Mouse (Mus musculus) CH12.LX (cell line): ENCODE data around the gene Mlana. TPM values are rescaled to one million over a fixed set of nuclear protein-coding genes. Genes with fewer than 3 reads are reported as not detected.

Source experiments
- DNase-seq: peaks from one replicate; pipeline ENCODE4 v3.0.0-alpha.2; 2013; ENCODE audit errors: extremely low read depth
- H3K27ac ChIP-seq: 2 replicates; pipeline ENCODE4 v1.5.1; 2012; ENCODE audit warnings: low read depth, mild to moderate bottlenecking, control low read depth, moderate library complexity; ENCODE audit not compliant: insufficient read depth
- H3K27me3 ChIP-seq: replicated peaks from 2 replicates; pipeline ENCODE3; 2012; ENCODE audit warnings: inconsistent platforms
- H3K36me3 ChIP-seq, 2 experiments: replicated peaks in 1 of 2; 2 replicates each; pipeline versions ENCODE3 to v1.6.1; 2012; ENCODE audit warnings: inconsistent platforms in 1 of 2, low read length in 1 of 2, mild to moderate bottlenecking in 1 of 2, mixed read lengths in 1 of 2, moderate library complexity in 1 of 2; ENCODE audit not compliant: control insufficient read depth in 1 of 2, insufficient read depth in 1 of 2
- H3K4me1 ChIP-seq, 2 experiments: 2 replicates each; pipeline ENCODE4 v1.6.1; 2012; ENCODE audit warnings: inconsistent platforms in 1 of 2, moderate library complexity in 1 of 2; ENCODE audit not compliant: insufficient read depth in 2 of 2, control insufficient read depth in 1 of 2
- H3K4me2 ChIP-seq: 2 replicates; pipeline ENCODE4 v1.6.1; 2012; ENCODE audit warnings: low read depth, mild to moderate bottlenecking, control low read depth; ENCODE audit not compliant: poor library complexity, insufficient read depth, severe bottlenecking
- H3K4me3 ChIP-seq, 3 experiments: fragments of 150-350 bp in 1 of 3; sonication (generic) in 1 of 3; replicated peaks in 1 of 3; 2 replicates each; pipeline versions ENCODE3 to v1.5.1; 2011 to 2012; ENCODE audit warnings: low read depth in 2 of 3, low read length in 2 of 3, mild to moderate bottlenecking in 2 of 3, moderate library complexity in 2 of 3, control low read depth in 1 of 3, improper control_type of control experiment in 1 of 3, inconsistent platforms in 1 of 3, mixed read lengths in 1 of 3; ENCODE audit not compliant: poor library complexity in 1 of 3
- H3K79me2 ChIP-seq: replicated peaks from 2 replicates; pipeline ENCODE4 v1.6.1; 2012; ENCODE audit warnings: mild to moderate bottlenecking, moderate library complexity; ENCODE audit not compliant: control insufficient read depth, poor library complexity, insufficient read depth, severe bottlenecking; ENCODE audit errors: extremely low read depth
- H3K9ac ChIP-seq: 2 replicates; pipeline ENCODE4 v1.6.1; 2012; ENCODE audit warnings: low read depth, mild to moderate bottlenecking, control low read depth, moderate library complexity; ENCODE audit not compliant: insufficient read depth
- H3K9me3 ChIP-seq: replicated peaks from 2 replicates; pipeline ENCODE3; 2012; ENCODE audit warnings: low read length, inconsistent platforms, mixed read lengths
- CHD1 ChIP-seq: IDR thresholded peaks from 2 replicates; pipeline ENCODE4 v1.6.1; 2012; ENCODE audit warnings: low read depth, low read length, improper control_type of control experiment, inconsistent platforms
- CHD2 ChIP-seq: IDR thresholded peaks from 2 replicates; pipeline ENCODE4 v1.6.1; 2011; ENCODE audit warnings: low read length, improper control_type of control experiment
- CTCF ChIP-seq, 2 experiments: IDR thresholded peaks in 1 of 2; conservative IDR thresholded peaks in 1 of 2; 2 replicates each; pipeline ENCODE4 v1.5.1; 2011 to 2012; ENCODE audit warnings: low read depth in 2 of 2, low read length in 2 of 2, improper control_type of control experiment in 1 of 2, inconsistent platforms in 1 of 2, mild to moderate bottlenecking in 1 of 2, moderate library complexity in 1 of 2
- E2F4 ChIP-seq: IDR thresholded peaks from 2 replicates; pipeline ENCODE4 v1.6.1; 2011; ENCODE audit warnings: low read depth, low read length, improper control_type of control experiment; ENCODE audit not compliant: insufficient replicate concordance
- ELF1 ChIP-seq: IDR thresholded peaks from 2 replicates; pipeline ENCODE4 v1.6.1; 2014; ENCODE audit warnings: low read depth, mild to moderate bottlenecking, inconsistent platforms, low read length, improper control_type of control experiment
- GABPA ChIP-seq: IDR thresholded peaks from 2 replicates; pipeline ENCODE4 v1.6.1; 2012; ENCODE audit warnings: low read depth, low read length, improper control_type of control experiment, inconsistent platforms; ENCODE audit not compliant: insufficient replicate concordance
- JUND ChIP-seq: conservative IDR thresholded peaks from 2 replicates; pipeline ENCODE4 v1.6.1; 2011; ENCODE audit warnings: low read depth, low read length, improper control_type of control experiment
- KAT2A ChIP-seq: IDR thresholded peaks from 2 replicates; pipeline ENCODE4 v1.6.1; 2012; ENCODE audit warnings: low read length, improper control_type of control experiment, inconsistent platforms; ENCODE audit not compliant: insufficient replicate concordance
- MAFK ChIP-seq: IDR thresholded peaks from 2 replicates; pipeline ENCODE4 v1.6.1; 2011; ENCODE audit warnings: low read length, improper control_type of control experiment; ENCODE audit not compliant: insufficient replicate concordance
- MAX ChIP-seq: IDR thresholded peaks from 2 replicates; pipeline ENCODE4 v1.6.1; 2011; ENCODE audit warnings: low read length, improper control_type of control experiment
- MAZ ChIP-seq: IDR thresholded peaks from 2 replicates; pipeline ENCODE4 v1.6.1; 2012; ENCODE audit warnings: low read depth, mild to moderate bottlenecking, inconsistent platforms, low read length, improper control_type of control experiment, moderate library complexity
- NRF1 ChIP-seq: IDR thresholded peaks from 2 replicates; pipeline ENCODE4 v1.6.1; 2014; ENCODE audit warnings: low read depth, mild to moderate bottlenecking, inconsistent platforms, low read length, improper control_type of control experiment, moderate library complexity
- PAX5 ChIP-seq: IDR thresholded peaks from 2 replicates; pipeline ENCODE4 v1.6.1; 2012; ENCODE audit warnings: low read length, inconsistent platforms, mixed read lengths
- POLR2A ChIP-seq: IDR thresholded peaks from 2 replicates; pipeline ENCODE4 v1.6.1; 2011; ENCODE audit warnings: low read depth, mild to moderate bottlenecking, improper control_type of control experiment, low read length
- POLR2AphosphoS2 ChIP-seq: IDR thresholded peaks from 2 replicates; pipeline ENCODE4 v1.6.1; 2011; ENCODE audit warnings: low read depth, low read length, improper control_type of control experiment
- RAD21 ChIP-seq: IDR thresholded peaks from 2 replicates; pipeline ENCODE4 v1.6.1; 2011; ENCODE audit warnings: low read depth, mild to moderate bottlenecking, low read length, improper control_type of control experiment, moderate library complexity
- RCOR1 ChIP-seq: conservative IDR thresholded peaks from 2 replicates; pipeline ENCODE4 v1.6.1; 2012; ENCODE audit warnings: low read depth, mild to moderate bottlenecking, inconsistent platforms, low read length, improper control_type of control experiment
- SIN3A ChIP-seq: IDR thresholded peaks from 2 replicates; pipeline ENCODE4 v1.6.1; 2012; ENCODE audit warnings: low read length, improper control_type of control experiment, inconsistent platforms
- SMC3 ChIP-seq: IDR thresholded peaks from 2 replicates; pipeline ENCODE4 v1.6.1; 2011; ENCODE audit warnings: low read depth, low read length, improper control_type of control experiment
- TBP ChIP-seq: conservative IDR thresholded peaks from 2 replicates; pipeline ENCODE4 v1.6.1; 2011; ENCODE audit warnings: low read depth, low read length, improper control_type of control experiment
- USF2 ChIP-seq: conservative IDR thresholded peaks from 2 replicates; pipeline ENCODE4 v1.6.1; 2011; ENCODE audit warnings: low read depth, low read length, improper control_type of control experiment
- ZC3H11A ChIP-seq: IDR thresholded peaks from 2 replicates; pipeline ENCODE4 v1.6.1; 2012; ENCODE audit warnings: low read depth, mild to moderate bottlenecking, inconsistent platforms, low read length, improper control_type of control experiment
- ZKSCAN1 ChIP-seq: IDR thresholded peaks from 2 replicates; pipeline ENCODE4 v1.6.1; 2012; ENCODE audit warnings: low read depth, inconsistent platforms, low read length, improper control_type of control experiment, borderline replicate concordance
- ZMIZ1 ChIP-seq: IDR thresholded peaks from 2 replicates; pipeline ENCODE4 v1.6.1; 2012; ENCODE audit warnings: low read depth, mild to moderate bottlenecking, inconsistent platforms, low read length, improper control_type of control experiment
- ZNF384 ChIP-seq: IDR thresholded peaks from 2 replicates; pipeline ENCODE4 v1.6.1; 2012; ENCODE audit warnings: low read depth, low read length, improper control_type of control experiment, inconsistent platforms
- dilution Hi-C: fragments of 300-500 bp; cut with MboI; formaldehyde crosslinking; loops from 2 replicates; pipeline ENCODE4 v1.14.3; 2020; ENCODE audit warnings: low sequenced_read_pairs; ENCODE audit not compliant: extremely low pct_unique_long_range_greater_than_20kb, extremely low pct_ligation_motif_present
- in situ Hi-C: fragments of 300-500 bp; cut with MboI; formaldehyde crosslinking; loops from 3 replicates; pipeline ENCODE4 v1.14.3; 2019; ENCODE audit warnings: low sequenced_read_pairs, low pct_ligation_motif_present, low pct_unique_long_range_greater_than_20kb, mixed read lengths
- polyA plus RNA-seq: library from polyadenylated mRNA; unstranded; fragments of >175 nt; gene quantifications from 2 replicates; pipeline ENCODE4 v1.2.1, GENCODE M21; 2012; ENCODE audit warnings: low read depth; ENCODE audit not compliant: insufficient read length
- total RNA-seq, 2 experiments: library from RNA; depleted of rRNA; stranded (reverse); fragments of 300-350 nt in 1 of 2; fragments of >200 nt in 1 of 2; gene quantifications; 2 replicates each; pipeline ENCODE4 v1.2.3; 2012 to 2014

Mlana gene
- total and polyA plus RNA-seq, 3 experiments = not detected

DNA sequence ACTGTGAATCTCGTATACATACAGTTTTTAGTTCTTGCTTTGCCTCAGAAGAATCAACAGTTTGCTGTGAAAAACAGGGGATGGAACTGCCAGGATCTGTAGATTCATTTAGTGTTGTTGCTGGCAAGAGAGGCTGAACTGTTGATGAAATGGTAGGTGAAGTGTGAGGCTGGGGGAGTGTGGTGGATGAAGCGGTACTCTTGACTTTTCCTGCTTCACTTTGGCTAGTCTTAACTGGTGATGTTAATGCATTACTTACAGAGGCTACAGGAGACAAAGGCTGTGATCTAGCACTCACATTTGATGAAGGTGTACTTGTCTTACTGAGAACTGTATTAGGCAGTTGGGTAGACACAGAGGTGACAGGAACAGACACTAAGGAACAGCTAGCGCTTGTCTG lies 20.9 kb downstream of the Mlana start:
- Histone ChIP-seq H3K27me3 (no peaks in the 10 kb centered on the region), H3K79me2 (no peaks in the 10 kb centered on the region), H3K9ac (no peak overlapping the region), H3K4me2 (no peak overlapping the region), H3K27ac (no peak overlapping the region), H3K9me3 (no peaks in the 10 kb centered on the region), H3K36me3 (peaks cover 16 to 45% of the 10 kb centered on the region in 2 experiments), H3K4me1 (peaks cover 1 to 2% of the 10 kb centered on the region in 2 experiments; a peak in 2 of 4 replicates), H3K4me3 (no peak overlapping the region)
- TF ChIP-seq SIN3A = no peak
- no peak for TF ChIP-seq GABPA
- TF ChIP-seq PAX5 = no peak
- no peak for TF ChIP-seq E2F4
- no peak for TF ChIP-seq JUND
- no peak for TF ChIP-seq ZKSCAN1
- no peak for TF ChIP-seq ZMIZ1
- no peak for TF ChIP-seq KAT2A
- no peak for DNase-seq
- in situ Hi-C loops (no loop called here), dilution Hi-C loops (no loop called here)

DNA sequence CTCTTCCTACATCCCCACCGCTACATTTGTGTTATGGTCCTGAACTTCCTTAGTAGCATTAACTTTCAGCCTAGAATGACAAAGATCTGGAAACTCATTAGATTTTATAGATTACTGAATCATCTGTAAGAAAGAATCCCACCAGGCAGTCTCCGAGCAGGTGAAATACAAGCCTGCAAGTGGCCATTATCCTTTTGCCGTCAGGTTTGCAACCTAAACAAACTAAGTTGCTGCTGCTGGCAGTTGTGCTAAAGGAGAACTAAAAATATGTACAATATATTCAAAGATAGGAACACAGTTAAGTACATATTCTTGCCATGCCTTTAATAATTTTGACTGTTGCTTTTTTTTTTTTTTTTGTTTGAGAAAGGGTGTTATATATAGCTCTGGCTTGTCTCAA lies 37.8 kb downstream of the Mlana start:
- Histone ChIP-seq H3K4me1 (no peaks in the 10 kb centered on the region), H3K27ac (no peak overlapping the region), H3K4me2 (no peak overlapping the region), H3K9ac (no peak overlapping the region), H3K4me3 (no peak overlapping the region), H3K36me3 (peaks cover 0 to 2% of the 10 kb centered on the region in 2 experiments), H3K27me3 (no peaks in the 10 kb centered on the region), H3K9me3 (no peaks in the 10 kb centered on the region), H3K79me2 (no peaks in the 10 kb centered on the region)
- DNase-seq = no peak
- dilution Hi-C loops (no loop called here), in situ Hi-C loops (no loop called here)
- TF ChIP-seq ZC3H11A (no peak), ZNF384 (peak; percentile 31; the same call in 1 of the 2 replicates)

DNA sequence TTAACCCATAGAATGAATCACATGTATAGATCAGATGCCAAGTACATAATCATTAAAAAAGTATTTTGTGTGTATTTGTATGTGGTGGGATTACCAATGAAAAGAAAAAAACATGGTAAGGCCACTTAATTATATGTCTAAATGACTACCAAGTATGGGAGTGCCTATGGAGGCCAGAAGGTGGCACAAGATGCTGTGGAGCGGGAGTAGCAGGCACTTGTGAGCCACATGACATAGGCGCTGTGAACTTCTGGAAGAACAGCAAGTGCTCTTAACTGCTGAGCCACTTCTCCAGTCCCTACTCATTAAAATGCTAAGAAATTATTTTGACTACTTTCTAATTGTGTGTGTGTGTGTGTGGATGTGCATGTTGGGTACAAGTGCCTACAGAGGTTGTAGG lies 42.0 kb downstream of the Mlana start:
- Histone ChIP-seq H3K36me3 (no peaks in the 10 kb centered on the region), H3K9me3 (no peaks in the 10 kb centered on the region), H3K4me3 (no peak overlapping the region)
- no peak for TF ChIP-seq ZNF384
- TF ChIP-seq ZC3H11A = no peak
- no peak for TF ChIP-seq MAFK
- TF ChIP-seq NRF1 = no peak
- TF ChIP-seq TBP = no peak
- no peak for TF ChIP-seq CHD2
- no peak for TF ChIP-seq POLR2AphosphoS2
- no peak for TF ChIP-seq USF2
- no peak for TF ChIP-seq ELF1
- TF ChIP-seq SMC3 = peak; percentile 27
- no peak for TF ChIP-seq CHD1
- TF ChIP-seq ZKSCAN1 = no peak
- no peak for TF ChIP-seq PAX5
- peak; percentile 14 for TF ChIP-seq RAD21
- TF ChIP-seq SIN3A = no peak
- TF ChIP-seq POLR2A = no peak
- TF ChIP-seq MAZ = no peak
- no peak for TF ChIP-seq ZMIZ1
- TF ChIP-seq CTCF (conservative IDR thresholded peaks at IDR 0.05 in 1 of 2, IDR thresholded peaks at IDR 0.05 in 1 of 2; ENCODE audit: low read depth in 2 of 2, low read length in 2 of 2) = peak in 1 of 2 experiments; percentile 40; a peak in 2 of 4 replicates
- TF ChIP-seq MAX = no peak
- TF ChIP-seq RCOR1 = no peak
- TF ChIP-seq, all 38 proteins: peak for 3
- Histone ChIP-seq H3K9ac (no peak overlapping the region), H3K4me1 (no peaks in the 10 kb centered on the region), H3K4me2 (no peak overlapping the region), H3K79me2 (no peaks in the 10 kb centered on the region), H3K27ac (no peak overlapping the region), H3K27me3 (no peaks in the 10 kb centered on the region)
- DNase-seq = no peak
- dilution Hi-C loops (no loop called here), in situ Hi-C loops (no loop called here)
